Mouse (Mus musculus): ENCODE measurements around the gene C1qtnf6.

- TF ChIP-seq POLR2A (IDR thresholded peaks at IDR 0.05; ENCODE audit: low read depth, low read length): no peak
- no peak for TF ChIP-seq CTCF (IDR thresholded peaks at IDR 0.05; ENCODE audit: extremely low read depth, insufficient read depth, insufficient read length, insufficient replicate concordance)
These were observed 1.1 kb downstream of the C1qtnf6 start for GRCm38 (mm10) chr15:78530141-78530540.

All from spleen, adult 2 months (tissue).